Mouse (Mus musculus) right cerebral cortex, postnatal 14 days (tissue): ENCODE measurements at regions not wholly inside any gene's neighbourhood (a gene's known extent, or its start where the extent isn't known, plus 50 kb on each side); places are given as distances from the start of the nearest gene placed in this dataset.
"Not testable (repeated sequence)": the region's sequence is repeated elsewhere in the genome, so short reads cannot be mapped to it uniquely, and the experiment has no call there.

Source experiments
- DNase-seq: peaks from one replicate; pipeline ENCODE4 v3.0.0; 2022

DNA sequence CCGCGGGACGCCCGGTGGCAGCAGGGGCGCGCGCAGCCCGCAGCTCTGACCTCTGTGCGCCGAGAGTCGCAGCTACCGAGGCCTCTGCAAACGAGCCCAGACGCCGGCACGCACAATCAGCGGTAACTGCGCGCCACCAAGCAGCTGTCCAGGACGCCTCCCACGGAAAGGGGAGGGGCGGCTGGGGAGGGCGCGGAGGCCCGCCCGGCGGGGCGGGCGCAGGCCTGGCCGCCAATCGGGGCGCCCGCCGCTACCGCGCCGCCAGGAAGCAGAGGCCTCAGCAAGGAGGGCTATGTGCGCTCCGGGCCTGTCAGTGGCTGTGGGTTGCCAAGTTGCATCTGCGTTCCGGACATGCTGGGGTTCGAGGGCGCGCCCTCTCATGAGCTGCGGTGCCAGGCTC, 613.3 kb upstream of the Ywhaq start:
- peak; percentile 4 for DNase-seq

DNA sequence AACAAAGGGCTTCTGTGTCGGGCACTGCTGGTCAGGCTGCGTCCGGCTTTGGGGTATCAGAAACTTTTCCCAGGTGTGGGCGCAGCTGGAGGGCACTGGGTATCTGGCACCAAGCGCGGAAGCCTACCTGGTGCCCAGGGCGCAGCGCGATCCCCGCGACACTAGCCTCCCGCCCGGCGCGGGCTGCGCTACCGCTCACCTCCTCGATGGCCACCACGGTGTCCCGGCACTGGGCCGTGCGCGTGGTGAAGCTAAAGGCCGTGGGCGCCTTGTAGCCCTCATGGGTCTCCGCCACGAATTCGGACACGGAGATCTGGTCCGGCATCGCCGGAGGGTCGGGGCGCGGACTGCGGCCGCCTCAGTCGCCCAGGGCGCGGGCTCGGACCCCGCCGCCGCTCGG, 612.8 kb upstream of the Ywhaq start:
- not testable (repeated sequence) for DNase-seq
